Mouse (Mus musculus) kidney, postnatal 36 days (tissue): ENCODE data around the gene Pbld2.
A peak's percentile ranks its signal among the peaks of the same experiment; 100 is the strongest.

Experiments
- DNase-seq, 2 experiments: peaks; one replicate each; pipeline ENCODE4 v3.0.0; 2021 to 2022; ENCODE audit warnings: mixed read lengths in 2 of 2

Gene Pbld2

GRCm38 (mm10) chr10:63063365-63063764 is 39.2 kb downstream of the Pbld2 start:
- DNase-seq, result peak in 1 of 2 experiments; percentile 28

DNA sequence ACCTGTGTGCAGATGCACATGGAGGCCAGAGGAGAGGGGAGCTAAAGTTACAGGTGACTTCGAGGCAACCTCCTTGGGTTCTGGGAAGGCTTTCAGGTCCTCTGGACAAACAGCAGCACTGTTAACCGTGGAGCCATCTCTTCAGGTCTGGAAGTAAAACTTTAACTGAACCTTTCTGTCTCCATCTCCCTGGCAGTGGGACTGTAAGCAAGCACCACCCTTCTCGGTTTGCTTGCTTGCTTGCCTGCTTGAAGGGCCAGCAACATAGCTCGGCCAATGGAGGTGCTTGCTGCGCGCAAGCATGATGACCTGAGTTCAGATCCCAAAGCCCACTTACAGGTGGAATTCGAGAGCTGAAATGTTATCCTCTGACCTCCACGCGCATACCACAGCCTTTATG is 40.4 kb downstream of the Pbld2 start:
- DNase-seq, result peak; percentile 48 to 69

DNA sequence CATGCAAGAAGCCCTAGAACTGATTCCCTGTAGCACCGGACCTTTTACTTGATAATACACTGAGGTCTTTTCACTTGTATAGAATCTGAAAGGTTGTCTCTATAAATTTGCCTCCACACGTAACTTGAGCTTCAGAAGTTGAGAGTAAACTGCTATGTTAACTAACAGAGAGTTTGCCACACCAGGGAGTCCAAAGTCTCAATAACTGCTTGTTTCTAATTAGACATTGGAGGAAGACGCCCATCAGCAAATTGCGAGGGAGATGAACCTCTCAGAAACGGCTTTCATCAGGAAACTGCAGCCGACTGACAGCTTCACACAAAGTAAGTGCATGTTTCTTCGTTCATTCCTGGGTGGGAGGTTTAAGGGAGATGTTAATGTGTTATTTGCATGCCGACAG is 41.4 kb downstream of the Pbld2 start:
- peak; percentile 25 to 38 for DNase-seq

DNA sequence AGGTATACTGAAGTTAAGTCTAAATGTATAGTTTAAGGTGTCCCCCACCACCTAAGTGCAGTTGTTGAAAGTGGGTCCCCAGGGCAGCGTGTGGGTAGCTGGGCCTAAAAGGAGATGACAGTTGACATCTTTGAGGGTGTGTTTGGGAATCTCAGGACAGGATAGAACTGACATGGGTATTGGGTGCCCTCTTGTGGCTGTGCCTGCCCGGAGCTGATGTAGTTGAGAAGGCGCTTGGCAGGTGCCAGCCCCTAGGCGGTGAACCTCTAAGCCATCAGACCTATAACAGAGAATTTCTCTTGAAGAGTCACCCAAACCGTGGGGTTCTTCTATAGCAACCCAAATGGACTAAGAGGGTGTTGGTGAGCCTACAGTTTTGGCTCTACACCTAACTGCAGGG is 41.9 kb downstream of the Pbld2 start:
- peak; percentile 85 to 91 for DNase-seq

GRCm38 (mm10) chr10:63086304-63086703 is 62.2 kb downstream of the Pbld2 start:
- DNase-seq, result no peak

DNA sequence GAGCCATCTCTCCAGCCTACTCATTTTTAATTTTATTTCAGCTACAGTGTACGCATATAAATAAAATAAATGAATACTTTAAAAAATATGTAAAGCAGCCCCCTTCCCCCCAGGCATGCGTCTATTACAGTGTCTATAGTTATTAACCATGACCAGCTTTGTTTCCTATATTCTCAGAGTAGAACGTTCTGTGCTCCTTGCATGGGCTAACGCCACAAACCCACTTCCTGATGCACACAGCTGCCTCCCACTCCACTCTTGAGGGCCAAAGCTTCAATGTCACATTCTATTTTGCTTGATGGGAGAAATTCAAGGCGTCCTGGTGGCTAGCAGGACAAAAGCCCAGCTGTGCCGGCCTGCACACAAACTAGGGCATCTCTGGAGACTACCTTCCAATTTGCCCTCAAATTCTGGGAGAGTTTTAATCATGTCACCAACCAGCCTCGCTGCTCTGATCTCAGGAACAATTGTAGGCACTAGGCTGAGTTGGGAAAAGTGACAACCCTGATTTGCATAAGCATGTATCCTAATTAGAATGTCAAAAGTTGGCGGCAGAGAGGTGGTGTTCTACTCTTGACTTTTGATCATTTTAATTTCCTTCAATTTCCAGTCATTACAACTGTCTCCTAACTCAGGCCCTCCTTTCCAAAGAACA is 65.1 kb downstream of the Pbld2 start:
- no peak for DNase-seq

DNA sequence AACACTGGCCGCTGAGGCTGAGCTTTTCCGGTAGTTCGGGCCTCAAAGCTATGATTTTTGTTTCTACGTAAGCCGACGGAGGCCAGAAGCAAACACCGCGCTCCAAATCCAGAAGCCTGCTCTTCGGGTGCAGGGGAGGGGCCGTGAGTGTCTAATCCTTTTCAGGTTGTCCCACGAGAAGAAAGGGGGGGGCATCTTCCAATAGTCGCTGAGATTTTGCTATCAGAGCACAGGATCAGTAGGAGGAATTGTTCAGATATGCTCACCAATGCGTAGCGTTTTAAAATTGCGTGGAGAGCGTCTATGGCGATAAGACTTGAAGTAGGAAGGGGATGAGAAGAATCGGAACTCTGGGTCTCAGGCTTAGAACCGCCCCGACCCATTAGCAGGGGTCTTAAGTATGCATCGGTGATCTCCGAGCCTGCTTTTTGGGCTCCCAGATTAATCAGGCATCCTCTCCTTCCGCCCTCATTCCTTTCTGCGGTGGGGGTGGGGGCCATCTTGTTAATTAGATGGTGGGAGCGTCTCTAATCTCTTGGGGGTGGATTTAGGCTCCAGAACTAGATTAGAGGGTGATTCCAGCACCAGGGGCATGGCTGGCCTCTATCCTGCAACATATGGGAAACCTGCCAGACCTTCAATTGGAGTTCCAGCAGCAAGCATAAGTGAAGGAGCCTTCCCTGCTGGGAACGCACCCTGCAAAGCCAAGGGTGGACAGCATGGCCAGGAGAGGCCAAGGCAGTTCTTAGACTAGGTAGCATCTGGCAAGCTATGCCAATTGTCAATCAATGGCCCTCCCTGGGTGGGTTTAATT is 65.8 kb downstream of the Pbld2 start:
- DNase-seq, result no peak

DNA sequence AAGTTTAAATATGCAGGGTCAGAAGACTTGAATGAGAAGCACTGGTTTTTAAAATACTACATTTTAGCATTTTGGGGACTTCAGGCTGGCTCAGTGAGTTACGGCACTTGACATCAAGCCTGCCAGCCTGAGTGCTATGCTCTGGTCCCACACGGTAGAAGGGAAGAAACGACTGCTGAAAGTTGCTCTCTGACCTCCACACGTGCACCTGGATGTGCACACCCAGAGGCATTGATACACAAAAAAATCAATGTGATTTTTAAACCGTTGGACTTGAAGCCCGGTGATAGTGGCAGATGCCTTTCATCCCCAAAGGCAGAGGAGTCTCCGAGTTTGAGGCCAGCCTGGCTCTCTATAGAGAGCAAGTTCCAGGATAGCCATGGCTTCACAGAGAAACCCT is 67.8 kb downstream of the Pbld2 start:
- DNase-seq, result no peak

- DNase-seq, result no peak
These were observed 68.8 kb downstream of the Pbld2 start for GRCm38 (mm10) chr10:63092616-63093550.

DNA sequence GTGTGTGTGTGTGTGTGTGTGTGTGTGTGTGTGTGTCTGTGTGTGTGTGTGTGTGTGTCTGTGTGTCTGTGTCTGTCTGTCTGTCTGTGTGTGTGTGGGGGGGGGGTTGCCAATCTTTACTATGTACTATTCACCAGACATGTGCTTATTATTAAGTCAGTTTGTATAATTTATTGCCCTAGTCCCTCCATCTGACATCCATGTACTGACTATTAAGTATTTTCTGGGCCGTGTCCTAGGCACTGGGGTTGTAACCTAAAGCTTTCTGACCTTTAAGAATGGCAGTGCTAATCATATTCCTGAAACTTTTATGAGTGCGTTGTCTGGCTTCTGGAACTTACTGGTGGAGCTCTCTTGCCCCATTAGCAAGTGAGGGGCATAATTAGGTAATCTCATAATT is 72.6 kb downstream of the Pbld2 start:
- DNase-seq, result no peak

GRCm38 (mm10) chr10:63098191-63098590 is 74.1 kb downstream of the Pbld2 start:
- no peak for DNase-seq

DNA sequence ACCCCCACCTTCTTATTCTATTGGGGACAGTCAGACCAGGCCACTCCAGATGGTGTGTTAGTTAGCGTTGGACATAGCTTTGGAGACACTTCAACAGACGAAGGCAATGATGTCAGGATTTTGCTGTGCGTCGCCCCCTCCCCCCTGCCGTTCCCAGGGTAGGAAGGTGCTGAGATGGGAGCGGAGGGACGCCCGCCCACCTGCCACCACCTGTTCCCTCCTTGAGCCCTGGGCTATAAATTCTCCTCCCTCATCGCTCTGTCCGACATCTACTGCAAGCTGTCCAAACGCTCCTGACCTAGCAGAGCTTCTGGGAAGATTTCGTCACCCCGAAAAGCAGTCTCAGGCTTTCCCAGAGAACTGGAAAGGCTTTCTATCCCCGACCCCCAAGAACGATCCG is 75.4 kb downstream of the Pbld2 start, which contains the start of gene Atoh7:
Atoh7 (plus strand) TSS at position 131 of the 400 bp plus-strand sequence.
- DNase-seq, result no peak

DNA sequence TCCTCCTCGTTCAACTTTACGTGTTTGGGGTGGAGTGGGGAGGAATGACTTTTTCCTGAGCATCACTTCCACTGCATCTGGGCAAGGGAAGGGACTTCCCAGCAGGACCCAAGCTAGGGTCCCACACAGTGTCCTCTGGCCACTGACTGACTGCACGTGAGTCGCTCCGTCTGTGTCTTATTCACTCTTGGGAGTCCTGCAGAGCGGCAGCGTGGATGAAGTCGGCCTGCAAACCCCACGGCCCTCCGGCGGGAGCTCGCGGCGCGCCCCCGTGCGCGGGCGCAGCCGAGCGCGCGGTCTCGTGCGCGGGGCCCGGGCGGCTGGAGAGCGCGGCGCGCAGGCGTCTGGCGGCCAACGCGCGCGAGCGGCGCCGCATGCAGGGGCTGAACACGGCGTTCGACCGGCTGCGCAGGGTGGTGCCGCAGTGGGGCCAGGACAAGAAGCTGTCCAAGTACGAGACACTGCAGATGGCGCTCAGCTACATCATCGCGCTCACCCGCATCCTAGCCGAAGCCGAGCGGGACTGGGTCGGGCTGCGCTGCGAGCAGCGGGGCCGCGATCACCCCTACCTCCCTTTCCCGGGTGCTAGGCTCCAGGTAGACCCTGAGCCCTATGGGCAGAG is 75.9 kb downstream of the Pbld2 start:
- DNase-seq, result peak; percentile 13 to 54

- DNase-seq, result no peak
These were observed 76.5 kb downstream of the Pbld2 start for GRCm38 (mm10) chr10:63100657-63101056.
